Mouse (Mus musculus): Measurements from ENCODE around the gene Bcl7a. TPM values are rescaled to one million over a fixed set of nuclear protein-coding genes. Genes with fewer than 3 reads are reported as not detected.

Bcl7a gene
- polyA plus RNA-seq (2012), result 2.3 and 2.4 TPM in 2 replicates

GRCm38 (mm10) chr5:123343707-123344627, at the start of gene Bcl7a:
Gene Bcl7a, plus strand, starts transcription at chr5:123343834.
- TF ChIP-seq TAL1 (IDR thresholded peaks at IDR 0.05; ENCODE audit: low read length), result no peak
- no peak for TF ChIP-seq GATA1 (IDR thresholded peaks at IDR 0.05; ENCODE audit: low read length)
- no peaks in the 10 kb centered on the region for H3K27me3 ChIP-seq (ENCODE audit: control insufficient read depth)
- H3K4me1 ChIP-seq (ENCODE audit: control insufficient read depth), result peaks cover 45% of the 10 kb centered on the region
- H3K36me3 ChIP-seq (ENCODE audit: control insufficient read depth), result peaks cover 10% of the 10 kb centered on the region
- H3K4me3 ChIP-seq (replicated peaks), result peak within 1 kb of the TSS; percentile 85
- no peaks in the 10 kb centered on the region for H3K9me3 ChIP-seq (ENCODE audit: control insufficient read depth, low read length)

GRCm38 (mm10) chr5:123294653-123295052, 49.0 kb upstream of the Bcl7a start:
- Histone ChIP-seq H3K27me3 (ENCODE audit: control insufficient read depth) (peaks cover 7% of the 10 kb centered on the region; the same call in 1 of the 2 replicates), H3K4me1 (ENCODE audit: control insufficient read depth) (no peaks in the 10 kb centered on the region), H3K36me3 (ENCODE audit: control insufficient read depth) (no peaks in the 10 kb centered on the region), H3K9me3 (ENCODE audit: control insufficient read depth, low read length) (no peaks in the 10 kb centered on the region), H3K4me3 (replicated peaks) (no peak overlapping the region)
- no peak for TF ChIP-seq GATA1 (IDR thresholded peaks at IDR 0.05; ENCODE audit: low read length)
- no peak for TF ChIP-seq TAL1 (IDR thresholded peaks at IDR 0.05; ENCODE audit: low read length)

GRCm38 (mm10) chr5:123296224-123296806, 47.3 kb upstream of the Bcl7a start:
- TF ChIP-seq GATA1 (IDR thresholded peaks at IDR 0.05; ENCODE audit: low read length), result no peak
- TF ChIP-seq TAL1 (IDR thresholded peaks at IDR 0.05; ENCODE audit: low read length), result no peak
- no peaks in the 10 kb centered on the region for H3K36me3 ChIP-seq (ENCODE audit: control insufficient read depth)
- H3K9me3 ChIP-seq (ENCODE audit: control insufficient read depth, low read length), result no peaks in the 10 kb centered on the region
- H3K4me3 ChIP-seq (replicated peaks), result no peak overlapping the region
- no peaks in the 10 kb centered on the region for H3K4me1 ChIP-seq (ENCODE audit: control insufficient read depth)
- H3K27me3 ChIP-seq (ENCODE audit: control insufficient read depth), result peaks cover 7% of the 10 kb centered on the region; the same call in 1 of the 2 replicates

GRCm38 (mm10) chr5:123296972-123297754, 46.5 kb upstream of the Bcl7a start:
- Histone ChIP-seq H3K4me1 (ENCODE audit: control insufficient read depth) (no peaks in the 10 kb centered on the region), H3K9me3 (ENCODE audit: control insufficient read depth, low read length) (no peaks in the 10 kb centered on the region), H3K4me3 (replicated peaks) (no peak overlapping the region), H3K27me3 (ENCODE audit: control insufficient read depth) (peaks cover 7% of the 10 kb centered on the region; the same call in 1 of the 2 replicates), H3K36me3 (ENCODE audit: control insufficient read depth) (no peaks in the 10 kb centered on the region)
- TF ChIP-seq TAL1 (IDR thresholded peaks at IDR 0.05; ENCODE audit: low read length) (no peak), GATA1 (IDR thresholded peaks at IDR 0.05; ENCODE audit: low read length) (no peak)

- Histone ChIP-seq H3K4me1 (ENCODE audit: control insufficient read depth) (no peaks in the 10 kb centered on the region), H3K27me3 (ENCODE audit: control insufficient read depth) (peaks cover 7% of the 10 kb centered on the region; the same call in 1 of the 2 replicates)
Measured at GRCm38 (mm10) chr5:123297830-123298229, 45.8 kb upstream of the Bcl7a start.

GRCm38 (mm10) chr5:123298526-123298925, 45.1 kb upstream of the Bcl7a start:
- no peaks in the 10 kb centered on the region for H3K9me3 ChIP-seq (ENCODE audit: control insufficient read depth, low read length)
- TF ChIP-seq TAL1 (IDR thresholded peaks at IDR 0.05; ENCODE audit: low read length) (no peak), GATA1 (IDR thresholded peaks at IDR 0.05; ENCODE audit: low read length) (no peak)
- H3K4me3 ChIP-seq (replicated peaks), result no peak overlapping the region
- no peaks in the 10 kb centered on the region for H3K4me1 ChIP-seq (ENCODE audit: control insufficient read depth)
- peaks cover 7% of the 10 kb centered on the region; the same call in 1 of the 2 replicates for H3K27me3 ChIP-seq (ENCODE audit: control insufficient read depth)
- no peaks in the 10 kb centered on the region for H3K36me3 ChIP-seq (ENCODE audit: control insufficient read depth)

More at GRCm38 (mm10) chr5:123297830-123298229, 45.8 kb upstream of the Bcl7a start:
- H3K36me3 ChIP-seq (ENCODE audit: control insufficient read depth), result no peaks in the 10 kb centered on the region
- TF ChIP-seq GATA1 (IDR thresholded peaks at IDR 0.05; ENCODE audit: low read length), result no peak
- no peak for TF ChIP-seq TAL1 (IDR thresholded peaks at IDR 0.05; ENCODE audit: low read length)
- no peak overlapping the region for H3K4me3 ChIP-seq (replicated peaks)
- H3K9me3 ChIP-seq (ENCODE audit: control insufficient read depth, low read length), result no peaks in the 10 kb centered on the region

- no peak overlapping the region for H3K4me3 ChIP-seq (replicated peaks)
- no peaks in the 10 kb centered on the region for H3K36me3 ChIP-seq (ENCODE audit: control insufficient read depth)
- H3K27me3 ChIP-seq (ENCODE audit: control insufficient read depth), result peaks cover 7% of the 10 kb centered on the region; the same call in 1 of the 2 replicates
- no peak for TF ChIP-seq TAL1 (IDR thresholded peaks at IDR 0.05; ENCODE audit: low read length)
- no peak for TF ChIP-seq GATA1 (IDR thresholded peaks at IDR 0.05; ENCODE audit: low read length)
- no peaks in the 10 kb centered on the region for H3K4me1 ChIP-seq (ENCODE audit: control insufficient read depth)
- H3K9me3 ChIP-seq (ENCODE audit: control insufficient read depth, low read length), result no peaks in the 10 kb centered on the region
Measured at GRCm38 (mm10) chr5:123300496-123301034, 43.1 kb upstream of the Bcl7a start.

GRCm38 (mm10) chr5:123301780-123302521, 41.7 kb upstream of the Bcl7a start:
- Histone ChIP-seq H3K27me3 (ENCODE audit: control insufficient read depth) (peaks cover 4% of the 10 kb centered on the region; the same call in 1 of the 2 replicates), H3K9me3 (ENCODE audit: control insufficient read depth, low read length) (no peaks in the 10 kb centered on the region), H3K4me1 (ENCODE audit: control insufficient read depth) (no peaks in the 10 kb centered on the region), H3K36me3 (ENCODE audit: control insufficient read depth) (no peaks in the 10 kb centered on the region), H3K4me3 (replicated peaks) (no peak overlapping the region)
- TF ChIP-seq TAL1 (IDR thresholded peaks at IDR 0.05; ENCODE audit: low read length), result no peak
- no peak for TF ChIP-seq GATA1 (IDR thresholded peaks at IDR 0.05; ENCODE audit: low read length)
